Mouse (Mus musculus): Measurements from ENCODE around the gene Eef1akmt3.

GRCm38 (mm10) chr10:127047954-127048353 lies 6.6 kb upstream of the Eef1akmt3 start, which contains the start of gene Cyp27b1:
- TF ChIP-seq GATA1 (IDR thresholded peaks at IDR 0.05; ENCODE audit: low read length) (no peak), TAL1 (IDR thresholded peaks at IDR 0.05; ENCODE audit: low read length) (no peak)
